Mouse (Mus musculus) erythroblast, embryonic 14.5 days (primary cell): ENCODE measurements around the gene Rinl.

ENCODE experiments used
- GATA1 ChIP-seq: IDR thresholded peaks from 2 replicates; pipeline ENCODE4 v1.6.1; 2012; ENCODE audit warnings: low read length, inconsistent platforms, mixed read lengths
- TAL1 ChIP-seq: IDR thresholded peaks from 3 replicates; pipeline ENCODE4 v1.6.1; 2012; ENCODE audit warnings: low read length, inconsistent platforms, mixed read lengths

- TF ChIP-seq GATA1, result no peak
- no peak for TF ChIP-seq TAL1
Observed at GRCm38 (mm10) chr7:28825686-28826401, 37.1 kb downstream of the Rinl start.
